Comparison of ENCODE assay signal across 8 mouse cellular contexts in the genomic region with DNA sequence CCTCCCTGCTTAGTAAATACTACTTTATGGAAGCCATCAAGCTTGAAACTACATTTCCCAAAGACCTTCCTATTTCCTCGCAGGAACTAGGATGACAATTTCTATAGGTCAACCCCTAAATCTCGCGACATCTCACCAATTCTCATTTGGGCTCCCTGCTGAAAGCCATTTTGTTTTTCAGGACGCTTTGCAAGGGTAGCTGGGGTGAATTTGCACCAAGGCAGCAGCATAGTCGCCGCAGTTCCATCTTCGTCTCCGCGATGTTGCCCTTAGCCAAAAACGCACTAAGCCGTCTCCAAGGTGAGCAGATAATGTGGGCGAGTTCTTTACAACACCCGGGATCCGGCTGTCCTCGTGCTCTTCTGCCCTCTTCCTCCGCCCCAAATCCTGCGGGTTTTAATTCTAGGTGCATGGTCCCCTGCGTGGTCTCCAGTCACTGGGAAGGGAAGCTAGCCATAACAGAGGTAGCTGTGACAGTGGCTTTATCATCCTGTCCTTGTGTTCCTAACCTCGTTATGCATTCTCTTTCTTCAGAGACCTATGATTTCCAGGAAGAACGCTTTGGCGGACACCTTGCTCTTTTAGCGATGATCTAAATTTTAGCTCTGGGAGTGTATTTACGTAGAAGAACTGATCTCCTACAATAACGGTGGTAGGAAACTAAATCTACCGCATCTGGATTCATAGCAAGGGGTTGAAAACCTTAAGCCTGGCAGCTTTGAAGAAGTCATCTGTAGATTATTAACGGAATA. TPM values are rescaled to one million over a fixed set of nuclear protein-coding genes. Genes with fewer than 3 reads are reported as not detected.
DNase-seq lines count a peak whose midpoint lies in the region; ATAC-seq and TF ChIP-seq lines count a peak whose summit lies in the region.

Cox7b (plus strand) TSS at position 130 of the 752 bp plus-strand sequence.

- no peaks in the 10 kb centered on the region for H3K27me3 ChIP-seq in forebrain, postnatal 0 days (ENCODE audit: insufficient read depth, low read length)
- no peaks in the 10 kb centered on the region for H3K27me3 ChIP-seq in neural tube, embryonic 15.5 days (replicated peaks)

- peak within 1 kb of the TSS; percentile 73 for H3K9ac ChIP-seq in forebrain, postnatal 0 days
- peak within 1 kb of the TSS; percentile 59 for H3K9ac ChIP-seq in neural tube, embryonic 15.5 days (replicated peaks)

- intact Hi-C loops in heart, postnatal 36 days (cut with DNase I) = loop anchor here (10.0 kb wide), 1 partner anchor 951 kb away; no protein-coding TSS in a partner anchor

- 27% methylated on average over 26 of the region's 26 CpGs for WGBS in forebrain, postnatal 0 days
- WGBS in neural tube, embryonic 15.5 days = 20% methylated on average over 26 of the region's 26 CpGs

- no peaks in the 10 kb centered on the region for H3K36me3 ChIP-seq in forebrain, postnatal 0 days (ENCODE audit: insufficient read depth)
- H3K36me3 ChIP-seq in neural tube, embryonic 15.5 days = no peaks in the 10 kb centered on the region; the same call in 1 of the 2 replicates

- TF ChIP-seq CTCF in forebrain, postnatal 0 days (IDR thresholded peaks at IDR 0.05; ENCODE audit: low read depth) = no peak

- peak; percentile 91 for DNase-seq in MN1 (ENCODE audit: low spot score)
- DNase-seq in cerebellum, adult 8-10 months = peak; percentile 79
- peak; percentile 90 for DNase-seq in forebrain, postnatal 0 days
- peak; percentile 63 to 71 for DNase-seq in heart, postnatal 36 days
- peak; percentile 66 to 84 for DNase-seq in layer of hippocampus, adult 18-20 months (ENCODE audit: low spot score in 2 of 2)
- DNase-seq in lung, adult 18-20 months = peak; percentile 70 to 84
- peak; percentile 71 for DNase-seq in testis, postnatal 10 days (ENCODE audit: low spot score)

- H3K4me2 ChIP-seq in forebrain, postnatal 0 days (ENCODE audit: low read depth) = peak within 1 kb of the TSS; percentile 47
- peak within 1 kb of the TSS; percentile 48 for H3K4me2 ChIP-seq in neural tube, embryonic 15.5 days

- no peaks in the 10 kb centered on the region for H3K4me1 ChIP-seq in forebrain, postnatal 0 days (ENCODE audit: insufficient read depth)
- peaks cover 8% of the 10 kb centered on the region for H3K4me1 ChIP-seq in neural tube, embryonic 15.5 days

- H3K4me3 ChIP-seq in forebrain, postnatal 0 days (ENCODE audit: low read depth, low read length) = peak within 1 kb of the TSS; percentile 53
- H3K4me3 ChIP-seq in neural tube, embryonic 15.5 days (replicated peaks) = peak within 1 kb of the TSS; percentile 56

- no peaks in the 10 kb centered on the region for H3K9me3 ChIP-seq in forebrain, postnatal 0 days (ENCODE audit: low read length)
- no peaks in the 10 kb centered on the region for H3K9me3 ChIP-seq in neural tube, embryonic 15.5 days (replicated peaks)

- H3K27ac ChIP-seq in forebrain, postnatal 0 days (ENCODE audit: low read depth, low read length) = peak within 1 kb of the TSS; percentile 90
- peak within 1 kb of the TSS; percentile 90 for H3K27ac ChIP-seq in neural tube, embryonic 15.5 days (replicated peaks)

- ATAC-seq in forebrain, postnatal 0 days = peak; percentile 74
- peak; percentile 70 for ATAC-seq in neural tube, embryonic 15.5 days (ENCODE audit: low FRiP score)

RNA-seq across cellular contexts. Expression of gene Cox7b, which starts in this region (rescaled TPM):
- 193 and 278 TPM in 2 replicates for total RNA-seq in forebrain, postnatal 0 days (2014; rRNA removed)
- polyA plus RNA-seq in forebrain, postnatal 0 days (2015; fragmentation: Nextera tagmentation; extraction: Ambion mirVana) = 393 and 557 TPM in 2 replicates
- 1,000 to 10,000 TPM; 1,680 to 1,775 TPM for total RNA-seq in heart, postnatal 36 days (2021)
- 100 to 1,000 TPM; 283 to 286 TPM for total RNA-seq in layer of hippocampus, adult 18-20 months (2021)
- 449 and 530 TPM in 2 replicates for polyA plus RNA-seq in neural tube, embryonic 15.5 days (2015; fragmentation: Nextera tagmentation; extraction: Ambion mirVana)

Comparison
In these comparisons a context has a peak if more than half of its experiments do, and no peak if none do; other contexts are left out.
1. Peak in every context shown above with its lines: DNase-seq, ATAC-seq, H3K4me3 ChIP-seq and H3K27ac ChIP-seq.